Mouse (Mus musculus) cerebellum, adult (tissue): Measurements from ENCODE around the gene C8g.

Experiments used
- ATAC-seq: cut with Nextera tagmentation; 2 replicates; pipeline ENCODE4 v1.9.2; 2017; ENCODE audit warnings: mild to moderate bottlenecking, moderate library complexity, mixed read lengths; ENCODE audit not compliant: insufficient number of reproducible peaks, low FRiP score, low TSS enrichment

The C8g gene

GRCm38 (mm10) chr2:25500576-25501405, 728 bp downstream of the C8g start, which contains the start of gene Fbxw5:
Gene Fbxw5, plus strand, starts transcription at chr2:25500750.
- peak; percentile 69; the same call in 1 of the 2 replicates for ATAC-seq

GRCm38 (mm10) chr2:25500071-25500575, 1.4 kb downstream of the C8g start:
- no peak for ATAC-seq

DNA sequence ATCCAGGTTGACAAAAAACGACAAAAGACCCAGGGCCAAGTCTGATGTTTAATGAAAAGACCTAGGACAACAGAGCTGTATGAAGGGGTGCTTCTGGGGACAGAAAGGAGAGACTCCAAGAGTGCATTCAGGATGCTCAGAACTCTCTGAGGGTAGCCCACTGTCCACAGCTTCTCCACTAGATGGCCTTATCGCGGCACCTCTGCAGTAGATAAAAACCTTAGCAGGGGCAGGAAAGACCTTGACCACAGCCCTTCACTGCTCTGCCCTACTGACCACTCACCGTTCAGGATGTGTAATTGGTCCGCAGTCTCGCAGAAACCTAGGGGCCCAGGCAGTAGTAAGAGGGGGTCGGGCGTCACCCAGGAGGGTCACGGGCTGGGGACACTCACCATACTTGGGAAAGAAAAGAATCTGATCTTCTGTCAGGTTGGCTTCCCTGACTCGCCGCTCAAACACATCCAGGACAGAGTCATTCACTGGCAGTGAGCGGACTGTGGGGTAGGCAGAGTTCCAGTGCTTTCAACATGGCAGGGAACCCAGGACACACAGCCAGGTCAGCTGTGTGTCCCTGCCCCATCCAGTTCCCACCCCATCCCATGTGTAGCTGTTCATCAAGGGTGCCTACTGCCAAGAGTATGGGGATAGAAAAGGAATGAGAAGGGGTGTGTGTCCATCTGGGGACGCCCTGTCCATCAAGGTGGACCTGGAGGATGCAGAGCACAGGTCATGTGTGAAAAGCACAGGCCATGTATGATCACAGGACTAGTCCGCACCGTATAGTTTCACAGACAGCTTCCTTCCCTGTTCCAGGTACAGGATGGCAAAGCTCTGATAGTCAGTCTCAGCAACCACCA, 2.7 kb downstream of the C8g start:
- ATAC-seq: no peak

DNA sequence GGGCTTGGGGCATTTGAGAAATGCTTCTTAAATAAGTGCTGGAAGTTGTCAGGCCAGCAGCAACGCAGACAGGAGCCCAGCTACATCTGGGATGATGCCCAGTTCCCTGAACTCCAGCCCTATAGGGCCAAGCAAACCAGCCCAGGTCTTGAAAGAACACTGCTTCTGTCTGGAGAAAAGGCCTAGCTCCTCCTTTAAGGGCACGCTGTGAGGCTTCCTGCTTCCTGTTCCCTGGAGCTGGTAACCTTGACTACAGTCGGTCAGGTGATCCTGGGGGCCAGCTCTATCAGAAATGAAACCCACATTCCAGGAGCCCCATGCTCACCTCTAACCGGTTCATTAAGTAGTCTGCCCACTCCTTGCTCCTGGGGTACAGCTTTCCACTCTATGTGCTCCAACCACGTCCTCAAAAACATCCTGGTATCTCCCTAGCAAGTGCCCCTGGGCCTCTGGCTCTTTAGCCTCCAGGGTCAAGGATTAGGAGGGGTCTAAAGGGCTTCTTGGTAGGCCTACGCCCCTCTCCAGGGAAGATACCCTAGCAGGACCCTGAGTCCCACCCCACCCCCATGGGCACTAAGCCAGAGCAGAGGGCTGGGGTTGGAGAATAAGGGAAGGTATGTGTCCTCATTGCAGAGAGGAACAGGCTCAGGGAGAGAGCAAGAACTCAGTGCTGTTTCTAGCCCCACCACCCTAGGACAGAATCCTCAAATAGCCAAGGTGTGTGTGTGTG, 3.5 kb downstream of the C8g start:
- ATAC-seq: no peak

- ATAC-seq: no peak
These were observed 5.1 kb downstream of the C8g start for GRCm38 (mm10) chr2:25496462-25496861.

GRCm38 (mm10) chr2:25493476-25493961, 8.0 kb downstream of the C8g start, which contains the start of gene Lcn12:
Gene Lcn12, minus strand, starts transcription at chr2:25493911.
- ATAC-seq: no peak

- ATAC-seq: no peak
These were observed 8.5 kb downstream of the C8g start for GRCm38 (mm10) chr2:25492988-25493387.

DNA sequence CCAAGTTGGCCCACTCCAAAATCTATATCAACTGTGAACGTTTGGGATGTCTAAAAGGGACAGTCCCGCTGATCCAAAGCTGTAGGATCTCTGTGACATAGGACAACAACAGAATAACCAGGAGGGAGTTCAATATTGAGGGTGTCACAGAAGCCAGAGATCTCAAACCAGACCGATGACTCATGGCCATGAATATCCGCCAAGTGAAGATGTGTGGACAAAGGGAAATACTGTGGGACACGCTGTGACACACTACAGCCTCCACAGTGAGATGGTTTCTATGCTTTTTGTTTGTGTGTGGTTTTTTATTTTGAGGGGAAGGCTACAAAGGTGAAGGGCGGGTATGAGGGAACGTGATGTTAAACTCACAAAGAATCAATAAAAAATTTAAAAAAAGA, 12.8 kb downstream of the C8g start:
- ATAC-seq: no peak

DNA sequence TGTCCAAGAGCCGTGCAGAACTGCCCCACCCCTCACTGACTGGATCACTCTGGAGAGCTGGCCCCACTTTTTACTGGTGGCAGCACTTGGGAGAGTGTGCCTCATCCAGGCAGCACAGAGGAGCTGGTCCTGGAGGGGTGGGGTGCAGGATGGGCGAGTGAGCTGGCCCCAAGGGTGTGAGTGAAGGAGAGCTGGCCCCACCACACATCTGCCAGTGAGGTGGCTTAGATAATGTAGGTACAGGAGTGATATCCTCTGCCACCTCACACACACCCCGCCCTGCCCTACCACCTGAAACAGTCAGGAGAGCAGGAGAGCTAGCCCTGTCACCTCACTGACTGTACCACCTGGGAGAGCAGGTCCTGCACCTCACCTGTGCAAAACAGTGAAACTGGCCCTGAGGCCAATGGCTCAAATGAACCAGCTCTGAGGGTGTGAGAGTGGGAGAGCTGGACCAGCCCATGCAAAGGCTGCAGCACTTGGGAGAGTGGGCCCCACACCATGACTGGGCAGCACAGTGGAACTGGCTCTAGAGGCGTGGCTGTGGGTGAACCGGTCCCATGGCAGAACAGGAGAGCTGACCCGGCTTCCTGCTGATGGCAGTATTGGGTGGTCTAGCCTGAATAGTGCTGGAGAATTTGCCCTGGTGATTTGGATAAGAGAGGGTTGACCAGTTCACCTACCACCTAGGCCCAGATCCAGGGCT, 13.4 kb downstream of the C8g start:
- ATAC-seq: no peak

- ATAC-seq: peak; percentile 79
These were observed 16.4 kb downstream of the C8g start for GRCm38 (mm10) chr2:25484901-25485647.

DNA sequence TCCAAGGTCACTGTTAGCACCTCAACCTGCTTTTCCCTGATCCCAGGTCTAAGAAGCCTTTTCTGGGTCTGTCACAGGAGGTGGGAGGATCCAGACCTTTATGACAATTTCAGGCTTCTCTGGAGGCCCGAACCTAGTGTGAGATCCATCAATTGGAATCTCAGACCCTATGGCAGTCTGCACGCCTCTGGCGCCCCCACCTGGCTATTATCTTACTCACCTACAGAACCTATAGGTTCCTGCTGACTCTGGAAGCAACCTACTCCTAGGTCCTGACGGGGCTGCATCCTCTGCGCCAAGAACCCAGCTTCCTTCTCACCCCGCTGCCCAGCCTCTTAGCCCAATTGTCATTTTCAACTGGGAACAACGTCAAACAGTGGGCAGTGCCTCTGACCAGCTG, 18.6 kb downstream of the C8g start:
- ATAC-seq: no peak

DNA sequence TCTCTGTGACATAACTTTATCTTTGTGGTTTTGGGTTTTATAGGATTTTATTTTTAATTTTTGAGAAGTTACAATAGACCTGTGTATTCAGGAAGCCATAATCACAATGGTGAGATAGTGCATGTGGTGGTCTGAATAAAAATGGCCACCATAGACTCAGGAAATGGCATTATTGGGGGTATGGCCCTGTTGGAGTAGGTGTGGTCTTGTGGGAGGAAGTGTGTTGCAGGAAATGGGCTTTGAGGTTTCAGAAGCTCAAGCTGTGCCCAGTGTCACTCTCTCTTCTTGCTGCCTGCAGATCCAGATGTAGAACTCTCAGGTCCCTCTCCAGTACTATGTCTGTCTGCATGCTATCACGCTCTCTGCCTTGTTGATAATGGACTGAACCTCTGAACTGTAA, 21.0 kb downstream of the C8g start:
- ATAC-seq: no peak

DNA sequence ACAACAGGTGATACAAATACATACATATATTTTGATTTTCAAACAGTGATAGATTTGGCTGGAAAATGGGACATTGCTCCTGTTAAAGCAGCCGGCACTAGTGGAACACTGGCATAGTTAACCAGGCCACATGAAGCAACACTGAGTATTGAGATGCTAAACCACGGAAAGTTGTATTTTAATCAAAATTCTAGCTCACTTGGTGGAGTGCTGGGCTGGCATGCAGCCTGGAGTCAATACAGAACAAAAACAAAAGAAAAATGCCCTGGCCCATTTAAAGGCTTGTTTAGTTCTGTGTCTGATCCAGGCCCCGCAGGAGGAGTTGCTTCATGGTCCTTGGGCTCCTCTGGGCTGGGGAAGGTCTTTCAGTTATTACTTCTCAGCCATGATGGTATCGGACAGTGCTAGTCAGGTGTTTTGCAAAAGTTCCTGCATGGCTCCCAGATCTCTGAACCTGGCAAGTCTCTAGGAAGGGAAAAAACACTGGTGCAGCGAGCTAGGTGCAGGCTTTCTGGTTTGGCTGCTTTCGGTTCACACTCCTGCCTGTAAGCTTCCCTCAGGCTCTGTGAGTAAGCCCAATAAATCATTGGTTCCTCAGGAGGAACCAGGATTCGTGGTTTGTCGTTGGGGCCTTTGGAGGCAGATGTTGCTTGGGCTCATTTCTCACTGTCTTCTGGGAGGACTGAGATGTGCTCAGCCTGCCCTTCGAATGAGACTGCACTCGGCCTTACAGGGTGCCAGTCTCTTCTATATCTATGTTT, 21.8 kb downstream of the C8g start:
- no peak for ATAC-seq

- peak; percentile 83 for ATAC-seq
These were observed 23.4 kb downstream of the C8g start for GRCm38 (mm10) chr2:25477967-25478675.

DNA sequence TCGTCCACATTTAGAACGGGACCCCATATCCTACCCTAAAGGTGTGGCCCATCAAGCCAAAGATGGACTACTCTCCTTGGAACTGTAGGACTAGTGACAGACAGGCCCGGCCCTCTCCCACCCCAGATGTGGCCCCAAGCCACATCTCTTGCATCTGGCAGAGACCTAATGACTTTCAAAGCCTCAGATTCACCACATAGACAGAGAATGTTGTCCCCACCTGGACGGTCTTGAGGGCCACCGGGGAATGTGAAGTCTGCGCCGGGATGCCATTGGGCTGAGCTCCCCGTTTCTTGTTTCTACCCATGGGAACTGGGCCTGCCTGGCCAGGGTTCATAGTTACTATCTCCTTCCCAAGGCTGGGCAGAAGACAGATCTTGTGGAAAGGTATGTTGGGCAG, 24.0 kb downstream of the C8g start:
- ATAC-seq: no peak

GRCm38 (mm10) chr2:25472550-25472949, 29.0 kb downstream of the C8g start:
- no peak for ATAC-seq

- no peak for ATAC-seq
These were observed 31.6 kb downstream of the C8g start, which contains the start of gene Ptgds for GRCm38 (mm10) chr2:25469969-25470368. Gene Ptgds, minus strand, starts transcription at chr2:25470046.
